Mouse (Mus musculus) midbrain, embryonic 14.5 days (tissue): ENCODE data around the gene Gprin1. TPM values are rescaled to one million over a fixed set of nuclear protein-coding genes. Genes with fewer than 3 reads are reported as not detected.

ENCODE experiments used
- ATAC-seq: fragments of 200-750 bp; cut with Nextera tagmentation; 2 replicates; pipeline ENCODE4 v1.8.0; 2017; ENCODE audit warnings: moderate number of reproducible peaks, moderate library complexity; ENCODE audit not compliant: low FRiP score, low TSS enrichment
- DNase-seq: peaks from one replicate; pipeline ENCODE4 v3.0.0-alpha.2; 2015
- H3K27ac ChIP-seq: fragments of 300-500 bp; sonication (generic); replicated peaks from 2 replicates; pipeline ENCODE4 v1.5.1; 2014; ENCODE audit warnings: mild to moderate bottlenecking, low read depth, low read length, moderate library complexity
- H3K27me3 ChIP-seq: fragments of 300-500 bp; sonication (generic); 2 replicates; pipeline ENCODE4 v1.6.1; 2014; ENCODE audit warnings: low read length, control low read depth, mixed read lengths; ENCODE audit not compliant: control insufficient read depth, insufficient read depth
- H3K36me3 ChIP-seq: fragments of 300-500 bp; sonication (generic); 2 replicates; pipeline ENCODE4 v1.6.1; 2014; ENCODE audit warnings: low read length, control low read depth; ENCODE audit not compliant: control insufficient read depth, insufficient read depth
- H3K4me1 ChIP-seq: fragments of 300-500 bp; sonication (generic); 2 replicates; pipeline ENCODE4 v1.6.1; 2014; ENCODE audit warnings: mild to moderate bottlenecking, antibody characterized with exemption, low read length, control low read depth; ENCODE audit not compliant: control insufficient read depth, insufficient read depth
- H3K4me2 ChIP-seq: fragments of 300-500 bp; sonication (generic); 2 replicates; pipeline ENCODE4 v1.6.1; 2014; ENCODE audit warnings: mild to moderate bottlenecking, low read length, moderate library complexity
- H3K4me3 ChIP-seq: fragments of 300-500 bp; sonication (generic); replicated peaks from 2 replicates; pipeline ENCODE4 v1.5.1; 2014; ENCODE audit warnings: low read depth, low read length
- H3K9ac ChIP-seq: fragments of 300-500 bp; sonication (generic); replicated peaks from 2 replicates; pipeline ENCODE4 v1.6.1; 2014; ENCODE audit warnings: mild to moderate bottlenecking, low read length, moderate library complexity
- H3K9me3 ChIP-seq: fragments of 300-500 bp; sonication (generic); 2 replicates; pipeline ENCODE4 v1.6.1; 2016; ENCODE audit warnings: low read length, control low read depth, mixed read lengths; ENCODE audit not compliant: control insufficient read depth
- WGBS: fragments of 180-500 bp; shearing (Covaris S2); extraction: QIAGEN DNeasy Blood & Tissue Kit; methylation state at CpG from one replicate; pipeline ENCODE4 v1.1.7; 2014; 5-methylcytosine and 5-hydroxymethylcytosine counted together
- polyA plus RNA-seq: library from polyadenylated mRNA; unstranded; fragments of >200 nt; fragmentation: Nextera tagmentation; extraction: Ambion mirVana; gene quantifications from 2 replicates; pipeline ENCODE4 v1.2.1, GENCODE M21; 2014

The Gprin1 gene
- polyA plus RNA-seq, 1 experiment from 2014 or later = 19.1 TPM

DNA sequence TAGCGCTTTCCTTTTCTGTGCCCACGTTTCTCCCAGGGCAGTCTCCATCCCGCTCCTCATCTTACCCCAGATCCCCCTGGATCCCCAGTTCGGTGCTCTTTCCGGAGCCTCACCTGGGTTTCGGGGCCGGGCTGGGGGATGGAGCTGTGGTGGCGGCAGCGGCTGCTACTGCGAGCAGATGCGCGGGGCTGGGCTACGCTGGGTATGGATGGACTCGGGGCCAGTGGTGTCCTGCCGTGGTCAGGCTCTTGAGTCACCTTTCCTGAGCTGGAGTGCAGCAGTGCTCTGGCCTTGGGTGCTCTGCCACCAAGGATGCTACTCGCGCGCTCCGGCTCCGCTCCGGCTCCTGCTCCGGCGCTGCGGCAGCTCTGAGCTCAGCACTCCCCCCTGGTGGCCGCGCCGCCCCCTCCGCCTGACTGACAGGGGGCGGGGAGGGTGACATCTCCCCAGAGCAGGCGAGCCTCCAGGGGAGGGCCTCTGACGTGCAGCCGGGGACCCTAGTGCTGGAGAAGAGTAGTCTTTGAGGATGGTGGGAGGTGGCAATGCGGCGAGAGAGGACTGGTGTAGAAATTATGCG lies 16.6 kb upstream of the Gprin1 start, which contains the start of gene Sncb:
TSS of gene Sncb (minus strand) at position 404 of the 577 bp plus-strand sequence.
- H3K36me3 ChIP-seq = no peaks in the 10 kb centered on the region
- peak; percentile 90 for DNase-seq
- H3K27ac ChIP-seq = 0 out of 2 replicates have a peak within 1 kb of the TSS, but pooled peaks have one; percentile 14
- peak within 1 kb of the TSS; percentile 51 for H3K4me3 ChIP-seq
- H3K4me1 ChIP-seq = peaks cover 10% of the 10 kb centered on the region; the same call in 1 of the 2 replicates
- no peaks in the 10 kb centered on the region for H3K9me3 ChIP-seq
- H3K9ac ChIP-seq = peak within 1 kb of the TSS; percentile 61
- H3K27me3 ChIP-seq = peaks cover 44% of the 10 kb centered on the region
- H3K4me2 ChIP-seq = peak within 1 kb of the TSS; percentile 82
- ATAC-seq = peak; percentile 84
- 2% methylated on average over 35 of the region's 35 CpGs for WGBS

DNA sequence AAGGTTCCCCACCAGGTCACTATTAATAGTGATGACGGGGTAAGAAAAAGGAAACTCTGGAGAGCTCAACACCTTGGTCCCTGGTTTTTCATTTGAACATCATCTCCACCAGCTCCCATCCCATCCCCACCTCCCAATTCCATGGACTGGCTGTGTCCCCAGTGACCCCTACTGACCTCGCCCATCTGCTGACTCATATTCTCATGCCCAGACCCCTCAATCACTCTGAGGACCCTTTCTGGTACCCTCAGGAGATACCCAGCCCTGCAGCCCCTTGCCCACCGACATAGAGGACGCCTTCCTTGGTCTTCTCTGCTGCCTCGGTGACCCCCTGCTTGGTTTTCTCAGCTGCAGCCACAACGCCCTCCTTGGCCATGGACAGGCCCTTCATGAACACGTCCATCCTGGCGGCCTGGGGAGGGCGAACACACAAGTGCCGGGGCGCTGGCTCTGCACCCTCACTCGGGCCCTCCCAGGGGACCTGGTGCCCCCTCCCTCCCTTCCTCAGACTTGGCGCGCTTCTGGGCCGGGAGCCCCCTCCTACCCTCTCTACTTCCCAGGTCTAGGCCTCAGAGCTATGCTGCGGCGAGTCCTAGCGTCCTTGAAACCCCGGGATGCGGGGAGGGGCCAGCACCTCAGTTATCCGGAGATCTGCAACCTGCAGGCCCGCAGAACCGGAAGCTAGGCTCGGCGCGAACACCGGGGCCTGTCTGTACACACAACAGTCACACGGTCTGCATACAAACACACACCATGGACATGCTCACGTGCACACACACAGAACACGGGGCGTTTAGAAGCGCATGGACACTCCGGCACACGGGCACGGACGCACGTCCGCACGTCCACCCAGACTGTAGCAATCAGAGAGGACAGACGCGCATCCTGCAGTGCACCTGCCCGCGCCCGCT lies 15.9 kb upstream of the Gprin1 start:
- H3K4me3 ChIP-seq = peak overlapping the region; percentile 51
- H3K4me2 ChIP-seq = peak overlapping the region; percentile 82
- DNase-seq (peak; percentile 60), ATAC-seq (peak; percentile 32; the same call in 1 of the 2 replicates)
- WGBS = 5% methylated on average over 44 of the region's 44 CpGs
- H3K27ac ChIP-seq = 0 out of 2 replicates have a peak overlapping the region, but pooled peaks have one; percentile 14
- no peaks in the 10 kb centered on the region for H3K9me3 ChIP-seq
- H3K4me1 ChIP-seq = peaks cover 10% of the 10 kb centered on the region; the same call in 1 of the 2 replicates
- H3K9ac ChIP-seq = peak overlapping the region; percentile 61
- no peaks in the 10 kb centered on the region for H3K36me3 ChIP-seq
- H3K27me3 ChIP-seq = peaks cover 45% of the 10 kb centered on the region

DNA sequence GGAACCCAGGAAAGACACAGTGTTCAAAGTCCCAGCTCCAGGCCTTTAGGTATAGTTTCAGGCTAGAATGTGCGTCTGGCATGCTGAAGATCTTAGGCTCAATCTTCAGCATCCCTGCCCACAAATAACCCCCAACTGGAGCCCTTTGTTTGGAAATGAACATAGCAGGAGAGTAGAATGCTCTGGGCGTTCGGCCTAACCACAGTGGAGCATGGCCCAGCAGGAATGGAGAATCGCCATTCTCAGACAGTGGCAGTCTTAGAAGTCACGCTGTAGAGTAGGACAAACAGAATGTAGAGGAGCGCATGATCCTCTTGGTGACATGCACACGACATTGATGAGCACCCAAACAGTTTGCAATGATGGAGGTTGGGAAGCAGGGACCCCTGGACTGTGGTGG lies 11.2 kb upstream of the Gprin1 start:
- H3K9ac ChIP-seq = no peak overlapping the region
- no peaks in the 10 kb centered on the region for H3K9me3 ChIP-seq
- 70% methylated on average over 7 of the region's 7 CpGs for WGBS
- no peak overlapping the region for H3K4me2 ChIP-seq
- H3K4me3 ChIP-seq = no peak overlapping the region
- DNase-seq (no peak), ATAC-seq (no peak)
- peaks cover 30% of the 10 kb centered on the region for H3K4me1 ChIP-seq
- peaks cover 35% of the 10 kb centered on the region; the same call in 1 of the 2 replicates for H3K27me3 ChIP-seq
- H3K36me3 ChIP-seq = no peaks in the 10 kb centered on the region
- H3K27ac ChIP-seq = no peak overlapping the region

DNA sequence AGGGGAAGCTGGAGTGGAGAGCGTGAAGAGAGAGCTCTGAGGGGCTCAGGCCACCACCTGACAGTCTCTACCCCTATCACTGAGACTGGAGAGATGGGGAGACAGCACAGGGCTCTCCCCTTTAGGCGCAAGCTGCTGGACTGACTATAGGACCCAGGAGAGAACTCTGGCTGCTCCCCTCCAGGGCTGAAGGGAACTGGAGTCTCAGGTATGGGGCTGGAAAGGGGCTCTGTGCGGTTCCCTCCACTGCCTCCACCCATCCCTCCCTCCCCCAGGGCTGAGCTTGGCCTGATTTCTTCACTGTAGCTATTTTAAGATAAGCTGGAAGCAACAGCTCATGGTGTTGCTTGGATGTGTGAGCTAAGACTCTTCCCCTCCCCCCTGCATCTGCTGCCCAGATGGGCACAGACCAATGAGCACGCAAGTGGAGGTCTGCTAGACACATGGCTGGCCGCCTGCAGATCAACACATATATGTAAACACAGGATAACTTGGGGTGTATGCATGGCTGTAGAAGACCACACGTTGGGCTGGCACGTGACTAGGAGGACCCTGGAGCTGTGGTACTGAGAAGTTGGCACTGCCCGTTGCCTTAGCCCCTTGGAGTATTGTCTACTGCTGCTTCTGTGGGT lies 10.6 kb upstream of the Gprin1 start:
- Histone ChIP-seq H3K4me2 (no peak overlapping the region), H3K36me3 (no peaks in the 10 kb centered on the region), H3K4me3 (no peak overlapping the region), H3K4me1 (peaks cover 32% of the 10 kb centered on the region), H3K9me3 (no peaks in the 10 kb centered on the region), H3K9ac (no peak overlapping the region), H3K27ac (no peak overlapping the region), H3K27me3 (peaks cover 29% of the 10 kb centered on the region; the same call in 1 of the 2 replicates)
- DNase-seq (no peak), ATAC-seq (no peak)
- 68% methylated on average over 8 of the region's 8 CpGs for WGBS

DNA sequence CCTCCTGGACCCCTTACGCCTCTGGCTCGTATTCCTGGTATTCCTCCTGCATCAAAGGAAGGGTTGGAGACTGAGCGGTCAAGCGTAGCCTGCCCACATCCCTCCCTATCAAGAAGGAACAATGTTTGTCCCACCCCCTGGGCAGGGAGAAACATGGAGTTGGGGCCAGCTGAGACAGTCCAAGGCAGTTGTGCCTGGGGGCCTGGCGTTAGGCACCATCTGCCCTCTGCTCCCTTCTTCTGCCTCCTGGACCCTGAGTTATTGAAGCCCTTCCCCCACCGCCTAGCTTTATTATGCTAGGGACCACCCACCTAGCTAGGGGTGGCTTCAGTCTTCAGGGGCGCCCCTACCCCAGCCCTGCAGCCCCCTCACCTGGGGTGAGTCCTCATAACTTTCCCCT lies 9.8 kb upstream of the Gprin1 start:
- Histone ChIP-seq H3K27ac (peak overlapping the region; percentile 94; the same call in 1 of the 2 replicates), H3K27me3 (peaks cover 22% of the 10 kb centered on the region; the same call in 1 of the 2 replicates), H3K9ac (peak overlapping the region; percentile 63; the same call in 1 of the 2 replicates), H3K4me1 (peaks cover 33% of the 10 kb centered on the region), H3K4me2 (peak overlapping the region; percentile 96), H3K36me3 (no peaks in the 10 kb centered on the region), H3K9me3 (no peaks in the 10 kb centered on the region), H3K4me3 (0 out of 2 replicates have a peak overlapping the region, but pooled peaks have one; percentile 43)
- ATAC-seq (no peak), DNase-seq (no peak)
- 2% methylated on average over 7 of the region's 7 CpGs for WGBS

DNA sequence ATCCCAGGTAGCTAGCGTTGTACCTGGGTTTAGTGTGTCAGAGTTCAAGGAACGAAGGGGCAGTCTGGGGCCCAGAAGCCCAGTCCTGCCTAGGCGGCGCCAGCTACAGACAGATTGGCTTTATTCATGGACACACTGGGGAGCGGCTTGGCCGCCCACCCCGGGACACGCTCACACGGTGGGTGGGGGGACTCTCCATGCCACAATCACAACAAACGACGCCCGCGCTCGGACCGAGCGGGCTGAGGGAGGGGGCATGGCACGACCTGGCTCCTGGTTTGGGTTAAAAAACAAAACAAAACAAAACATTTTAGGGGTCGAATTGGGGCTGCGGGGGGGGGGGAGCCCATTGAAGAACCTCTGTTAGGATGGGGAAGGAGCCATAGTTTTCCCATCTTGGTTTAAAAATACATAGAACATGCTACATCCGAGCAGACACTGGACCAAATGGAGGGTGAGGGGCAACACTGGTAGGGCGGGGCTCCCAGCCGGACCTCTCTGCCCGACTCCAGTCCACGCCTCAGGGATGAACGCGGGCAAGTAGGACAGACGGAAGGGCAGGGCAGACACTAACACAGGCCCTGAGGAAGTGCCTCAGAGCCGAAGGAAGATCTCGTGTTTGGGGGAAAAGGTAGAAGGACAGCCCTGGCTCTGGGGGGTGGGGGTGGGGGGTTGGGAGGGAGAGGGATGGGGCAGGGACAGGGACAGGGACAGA lies 9.2 kb upstream of the Gprin1 start:
- under 1% methylated on average over 29 of the region's 29 CpGs for WGBS
- H3K27me3 ChIP-seq = peaks cover 16% of the 10 kb centered on the region; the same call in 1 of the 2 replicates
- H3K4me2 ChIP-seq = peak overlapping the region; percentile 96
- H3K9ac ChIP-seq = peak overlapping the region; percentile 63
- H3K36me3 ChIP-seq = no peaks in the 10 kb centered on the region
- H3K4me3 ChIP-seq = peak overlapping the region; percentile 43
- no peaks in the 10 kb centered on the region for H3K9me3 ChIP-seq
- DNase-seq = peak; percentile 31
- H3K27ac ChIP-seq = peak overlapping the region; percentile 94
- H3K4me1 ChIP-seq = peaks cover 38% of the 10 kb centered on the region
- ATAC-seq = peak; percentile 42

DNA sequence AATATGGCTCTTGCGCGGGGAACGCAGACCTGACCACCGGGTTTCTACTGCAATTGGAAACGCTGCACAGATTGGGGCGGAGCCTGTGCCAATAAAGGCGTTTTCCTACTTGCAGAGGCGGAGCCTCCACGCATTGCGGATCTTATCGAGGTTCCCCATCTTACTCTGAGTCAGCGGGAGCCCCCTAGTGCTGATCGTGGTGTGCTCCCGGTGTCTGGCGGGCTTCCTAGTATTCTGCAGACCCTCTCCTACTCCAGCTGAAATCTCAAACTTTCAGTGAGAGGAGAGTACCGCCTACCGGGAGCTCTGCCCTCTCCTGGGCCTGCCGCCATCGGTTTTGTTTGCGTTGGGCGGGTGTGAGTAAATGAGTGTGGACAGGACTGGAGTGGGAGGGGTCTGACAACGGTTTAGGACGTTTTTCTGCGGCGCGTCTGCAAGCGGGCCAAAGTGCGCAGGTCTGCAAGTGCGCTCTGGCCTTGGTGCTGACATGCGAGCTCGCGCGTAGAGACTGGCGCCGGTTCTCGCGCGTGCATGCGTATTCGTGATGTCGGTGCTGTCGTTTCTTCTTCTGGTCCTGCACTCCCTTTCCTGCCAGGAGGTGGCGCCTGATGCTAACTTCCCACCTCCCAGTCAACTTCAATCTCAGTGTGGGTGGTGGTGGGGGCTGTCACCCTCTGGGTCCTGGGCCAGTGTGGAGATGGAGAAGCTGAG lies 8.5 kb upstream of the Gprin1 start:
- Histone ChIP-seq H3K36me3 (no peaks in the 10 kb centered on the region), H3K27ac (peak overlapping the region; percentile 94), H3K27me3 (peaks cover 9% of the 10 kb centered on the region; the same call in 1 of the 2 replicates), H3K4me1 (peaks cover 38% of the 10 kb centered on the region), H3K4me3 (peak overlapping the region; percentile 43), H3K9ac (peak overlapping the region; percentile 63), H3K4me2 (peak overlapping the region; percentile 96), H3K9me3 (no peaks in the 10 kb centered on the region)
- WGBS = under 1% methylated on average over 43 of the region's 43 CpGs
- ATAC-seq = peak; percentile 81
- peak; percentile 96 for DNase-seq
